Mouse (Mus musculus): ENCODE measurements around the gene Rtn4. TPM values are rescaled to one million over a fixed set of nuclear protein-coding genes. Genes with fewer than 3 reads are reported as not detected.

The Rtn4 gene
- polyA plus RNA-seq, 1 experiment from 2014 or later, result 65.8 TPM

DNA sequence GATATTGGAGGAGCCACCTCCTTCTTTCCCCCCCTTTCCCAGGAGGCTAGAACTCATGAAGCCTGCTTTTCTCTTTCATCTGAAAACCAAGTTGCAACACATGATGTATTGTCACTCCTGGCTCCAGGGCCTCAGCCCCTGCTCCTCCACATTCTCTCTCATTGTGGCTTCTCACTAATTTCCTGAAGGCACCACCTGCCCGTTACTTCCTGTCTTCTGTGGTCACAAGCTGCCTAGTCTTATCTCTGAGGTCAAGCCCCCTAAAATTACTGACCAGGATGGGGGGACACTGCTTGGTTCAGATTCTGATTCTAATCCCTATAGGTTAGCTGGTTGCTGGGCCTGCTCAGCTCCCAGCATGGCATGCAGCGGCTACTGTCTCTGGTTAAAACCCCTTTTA is 82.0 kb downstream of the Rtn4 start:
- H3K9me3 ChIP-seq (replicated peaks), result no peaks in the 10 kb centered on the region
- H3K27me3 ChIP-seq (ENCODE audit: low read depth, poor library complexity, severe bottlenecking), result no peaks in the 10 kb centered on the region
- DNase-seq (ENCODE audit: low spot score), result no peak
- H3K36me3 ChIP-seq, result no peaks in the 10 kb centered on the region
- peak overlapping the region; percentile 78 for H3K27ac ChIP-seq (replicated peaks)
- peaks cover 18% of the 10 kb centered on the region for H3K4me1 ChIP-seq
- 67% methylated on average over 2 of the region's 2 CpGs for WGBS
- no peak overlapping the region for H3K4me3 ChIP-seq

GRCm38 (mm10) chr11:29777964-29778363 is 85.2 kb downstream of the Rtn4 start:
- H3K27ac ChIP-seq (replicated peaks), result no peak overlapping the region
- no peak for DNase-seq (ENCODE audit: low spot score)
- no peak overlapping the region for H3K4me3 ChIP-seq
- peaks cover 18% of the 10 kb centered on the region for H3K4me1 ChIP-seq
- no peaks in the 10 kb centered on the region for H3K27me3 ChIP-seq (ENCODE audit: low read depth, poor library complexity, severe bottlenecking)
- no peaks in the 10 kb centered on the region for H3K9me3 ChIP-seq (replicated peaks)
- no peaks in the 10 kb centered on the region for H3K36me3 ChIP-seq

- Histone ChIP-seq H3K4me3 (no peak overlapping the region), H3K27ac (replicated peaks) (no peak overlapping the region), H3K36me3 (no peaks in the 10 kb centered on the region), H3K4me1 (peaks cover 14% of the 10 kb centered on the region), H3K27me3 (ENCODE audit: low read depth, poor library complexity, severe bottlenecking) (no peaks in the 10 kb centered on the region), H3K9me3 (replicated peaks) (no peaks in the 10 kb centered on the region)
- DNase-seq (ENCODE audit: low spot score), result no peak
- WGBS, result 78% methylated on average over 3 of the region's 3 CpGs
Observed at GRCm38 (mm10) chr11:29778936-29779335, 86.2 kb downstream of the Rtn4 start.

DNA sequence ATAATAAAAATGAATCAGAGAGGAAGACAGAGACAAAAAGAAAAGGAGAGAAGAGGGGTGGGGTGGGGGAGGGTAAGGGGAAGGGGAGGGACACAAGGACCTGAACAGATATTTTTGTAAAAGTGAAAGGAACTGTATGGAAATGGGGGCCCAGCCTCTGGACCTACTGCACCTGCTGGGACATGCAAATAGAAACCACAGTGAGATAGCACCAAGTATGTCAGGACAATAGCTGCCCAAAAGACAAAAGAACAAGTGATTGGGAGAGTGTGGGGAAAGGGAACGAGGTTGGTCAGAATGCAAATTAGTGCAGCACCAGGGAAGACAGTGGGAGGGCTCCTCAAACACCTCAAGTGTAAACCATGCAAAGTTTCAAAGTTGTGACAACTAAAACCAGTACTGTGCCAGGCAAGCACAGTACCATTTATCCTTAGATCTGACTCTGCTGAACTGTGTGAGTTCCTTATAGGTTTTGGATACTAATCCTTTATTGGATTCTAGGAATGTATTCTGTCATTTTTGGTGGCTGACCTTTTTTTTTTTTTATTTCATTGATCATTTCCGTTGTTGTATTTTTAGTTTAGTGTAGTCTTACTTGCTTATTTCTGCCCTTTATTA is 86.8 kb downstream of the Rtn4 start:
- 27% methylated on average over 2 of the region's 2 CpGs for WGBS
- no peak overlapping the region for H3K4me3 ChIP-seq
- H3K4me1 ChIP-seq, result peaks cover 9% of the 10 kb centered on the region
- no peaks in the 10 kb centered on the region for H3K27me3 ChIP-seq (ENCODE audit: low read depth, poor library complexity, severe bottlenecking)
- H3K9me3 ChIP-seq (replicated peaks), result no peaks in the 10 kb centered on the region
- no peak for DNase-seq (ENCODE audit: low spot score)
- H3K36me3 ChIP-seq, result no peaks in the 10 kb centered on the region
- H3K27ac ChIP-seq (replicated peaks), result no peak overlapping the region

DNA sequence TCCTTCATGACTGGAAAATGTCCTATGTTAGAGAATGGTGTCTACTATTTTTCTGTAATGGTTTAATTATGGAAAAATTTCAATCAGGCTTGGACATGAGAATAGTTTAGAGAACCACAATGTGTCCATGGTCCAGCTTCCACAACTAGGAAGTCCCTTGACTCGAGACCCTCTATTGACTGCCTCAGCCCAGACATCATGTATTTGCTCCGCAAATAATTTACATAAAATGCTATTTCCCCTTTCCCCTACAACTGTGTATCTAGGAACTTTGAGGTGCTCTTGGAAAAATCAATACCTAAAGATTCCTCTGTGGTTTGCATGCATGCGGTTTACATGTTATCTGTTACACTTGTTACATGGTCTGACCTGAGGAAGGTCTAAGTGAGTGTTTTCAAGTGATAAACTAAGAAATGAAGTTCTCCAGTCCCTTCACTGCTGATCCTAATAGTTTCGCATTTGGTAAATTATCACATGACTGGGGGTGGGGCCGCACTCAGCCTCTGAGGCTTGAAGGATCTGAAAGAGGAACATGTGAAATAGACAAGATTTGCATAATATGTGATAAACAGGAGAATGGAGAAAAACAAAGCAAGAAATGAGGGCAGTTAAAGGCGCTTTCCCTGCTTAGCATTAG is 94.0 kb downstream of the Rtn4 start:
- no peak overlapping the region for H3K4me3 ChIP-seq
- WGBS, result 90% methylated on average over 6 of the region's 6 CpGs
- H3K27me3 ChIP-seq (ENCODE audit: low read depth, poor library complexity, severe bottlenecking), result no peaks in the 10 kb centered on the region
- no peak overlapping the region for H3K27ac ChIP-seq (replicated peaks)
- no peak for DNase-seq (ENCODE audit: low spot score)
- H3K4me1 ChIP-seq, result peaks cover 10% of the 10 kb centered on the region
- H3K9me3 ChIP-seq (replicated peaks), result no peaks in the 10 kb centered on the region
- no peaks in the 10 kb centered on the region for H3K36me3 ChIP-seq

GRCm38 (mm10) chr11:29787473-29787872 is 94.7 kb downstream of the Rtn4 start:
- peaks cover 10% of the 10 kb centered on the region for H3K4me1 ChIP-seq
- 28% methylated on average over 5 of the region's 5 CpGs for WGBS
- H3K9me3 ChIP-seq (replicated peaks), result no peaks in the 10 kb centered on the region
- H3K27ac ChIP-seq (replicated peaks), result no peak overlapping the region
- no peaks in the 10 kb centered on the region for H3K36me3 ChIP-seq
- H3K4me3 ChIP-seq, result no peak overlapping the region
- no peaks in the 10 kb centered on the region for H3K27me3 ChIP-seq (ENCODE audit: low read depth, poor library complexity, severe bottlenecking)
- no peak for DNase-seq (ENCODE audit: low spot score)

DNA sequence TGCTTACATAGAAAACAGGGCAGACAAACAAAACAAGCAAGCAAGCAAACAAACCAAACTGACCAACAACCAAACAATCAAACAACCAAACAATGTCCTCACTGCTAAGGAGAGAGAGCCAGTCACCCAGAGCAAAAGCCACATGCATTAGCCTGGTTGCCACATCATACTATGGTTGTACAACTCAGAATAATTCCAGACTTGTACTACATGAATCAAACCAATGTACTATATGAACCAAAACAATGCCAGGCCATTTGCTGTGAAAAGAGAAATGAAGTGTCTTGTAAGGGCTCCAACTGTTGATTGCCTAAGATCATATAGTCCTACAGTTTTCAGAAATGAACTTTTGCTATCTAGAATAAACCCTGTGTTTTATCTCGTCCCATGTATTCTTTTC is 95.8 kb downstream of the Rtn4 start:
- DNase-seq (ENCODE audit: low spot score), result no peak
- Histone ChIP-seq H3K36me3 (no peaks in the 10 kb centered on the region), H3K9me3 (replicated peaks) (no peaks in the 10 kb centered on the region), H3K27me3 (ENCODE audit: low read depth, poor library complexity, severe bottlenecking) (no peaks in the 10 kb centered on the region), H3K27ac (replicated peaks) (no peak overlapping the region), H3K4me3 (no peak overlapping the region), H3K4me1 (peaks cover 10% of the 10 kb centered on the region)
- 50% methylated on average over 1 of the region's 1 CpGs for WGBS

DNA sequence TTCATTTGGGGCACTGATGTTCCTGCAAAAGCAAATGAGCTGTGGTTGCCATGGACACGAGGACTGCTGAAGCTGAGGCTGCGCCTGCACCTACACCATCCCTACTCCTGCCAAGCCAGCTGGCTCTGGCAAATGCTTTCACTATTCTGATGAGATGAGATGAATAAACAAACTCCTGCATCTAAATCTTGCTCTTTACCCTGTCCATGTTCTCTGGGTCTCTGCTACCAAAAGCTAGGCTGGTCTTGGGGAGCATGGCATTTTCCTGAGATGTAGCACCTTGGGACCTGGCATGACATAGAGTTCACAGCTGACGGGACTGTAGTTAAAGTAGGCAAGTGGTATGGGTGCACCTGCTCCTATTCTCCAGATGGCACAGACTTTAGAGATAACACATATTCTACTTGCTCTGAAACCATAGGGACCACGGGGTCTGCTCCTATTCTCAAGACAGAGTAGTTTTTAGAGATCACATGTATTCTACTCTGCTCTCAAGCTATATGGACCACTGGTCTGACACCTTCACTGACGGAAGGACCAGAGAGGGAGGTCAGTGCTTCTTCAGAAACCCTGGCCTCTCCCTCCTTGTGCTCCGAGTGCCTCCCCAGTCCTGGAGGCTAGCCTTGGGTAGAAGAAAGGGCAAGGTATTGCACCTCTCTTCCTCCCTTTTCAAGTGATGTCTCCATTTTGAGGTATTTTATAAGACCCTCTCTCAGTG is 96.3 kb downstream of the Rtn4 start:
- WGBS, result 77% methylated on average over 6 of the region's 6 CpGs
- Histone ChIP-seq H3K27ac (replicated peaks) (no peak overlapping the region), H3K36me3 (no peaks in the 10 kb centered on the region), H3K27me3 (ENCODE audit: low read depth, poor library complexity, severe bottlenecking) (no peaks in the 10 kb centered on the region), H3K4me1 (peaks cover 10% of the 10 kb centered on the region), H3K4me3 (no peak overlapping the region), H3K9me3 (replicated peaks) (no peaks in the 10 kb centered on the region)
- no peak for DNase-seq (ENCODE audit: low spot score)

GRCm38 (mm10) chr11:29790796-29791195 is 98.0 kb downstream of the Rtn4 start:
- WGBS, result 79% methylated on average over 2 of the region's 2 CpGs
- H3K27ac ChIP-seq (replicated peaks), result no peak overlapping the region
- DNase-seq (ENCODE audit: low spot score), result no peak
- H3K4me3 ChIP-seq, result no peak overlapping the region
- H3K36me3 ChIP-seq, result no peaks in the 10 kb centered on the region
- H3K9me3 ChIP-seq (replicated peaks), result no peaks in the 10 kb centered on the region
- peaks cover 10% of the 10 kb centered on the region for H3K4me1 ChIP-seq
- no peaks in the 10 kb centered on the region for H3K27me3 ChIP-seq (ENCODE audit: low read depth, poor library complexity, severe bottlenecking)

Other genes with a start within 250 kb of the Rtn4 start
- gene Prorsd1, start 177.9 kb upstream of the Rtn4 start, polyA plus RNA-seq (2016; fragmentation: Nextera tagmentation; extraction: Ambion mirVana), result 19.6 and 19.8 TPM in 2 replicates
- gene Mtif2, start 166.5 kb upstream of the Rtn4 start, polyA plus RNA-seq (2016; fragmentation: Nextera tagmentation; extraction: Ambion mirVana), result 46.6 and 56.7 TPM in 2 replicates
- gene Clhc1, start 145.0 kb upstream of the Rtn4 start, polyA plus RNA-seq (2016; fragmentation: Nextera tagmentation; extraction: Ambion mirVana), result 0.12 and 0.47 TPM in 2 replicates
- 887 and 1,041 TPM in 2 replicates for gene Rps27a, start 144.8 kb upstream of the Rtn4 start, polyA plus RNA-seq (2016; fragmentation: Nextera tagmentation; extraction: Ambion mirVana)
- 0.09 and 0.12 TPM in 2 replicates for gene 4931440F15Rik, start 132.7 kb downstream of the Rtn4 start, polyA plus RNA-seq (2016; fragmentation: Nextera tagmentation; extraction: Ambion mirVana)